Mouse (Mus musculus) spleen, embryonic (tissue): ENCODE measurements around the gene Nfkbil1.

Source experiments
- CTCF ChIA-PET: fragments of 350-600 bp; sonication (Branson Sonifier 250); formaldehyde crosslinking; loops from one replicate; lab custom pipeline; 2022; lab: Charles Lee

Gene Nfkbil1

DNA sequence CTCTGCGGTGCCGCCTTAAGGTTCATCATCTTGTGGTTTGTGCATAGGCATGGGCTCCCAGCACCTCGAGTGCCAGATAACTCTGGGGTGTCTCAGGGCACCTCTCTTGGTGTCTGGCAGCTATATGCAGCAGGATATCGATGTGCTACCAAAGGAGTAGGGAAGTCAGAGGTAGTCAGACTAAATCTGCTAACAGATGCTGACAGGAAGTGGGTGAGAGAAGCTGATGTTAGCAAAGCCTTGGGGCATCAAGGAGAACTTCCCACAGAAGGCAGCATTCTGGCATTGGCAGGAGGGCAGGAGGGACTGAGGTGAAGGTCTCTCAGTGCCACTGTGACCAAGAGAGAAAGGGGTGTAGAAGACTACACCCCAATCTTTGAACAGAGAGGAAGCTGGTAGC is 45.5 kb downstream of the Nfkbil1 start:
- CTCF ChIA-PET, result interaction anchor here (1.5 to 1.6 kb wide), 3 partner anchors 18 to 43 kb away, joined by 4 to 5 read pairs (median 5); no protein-coding TSS in a partner anchor

DNA sequence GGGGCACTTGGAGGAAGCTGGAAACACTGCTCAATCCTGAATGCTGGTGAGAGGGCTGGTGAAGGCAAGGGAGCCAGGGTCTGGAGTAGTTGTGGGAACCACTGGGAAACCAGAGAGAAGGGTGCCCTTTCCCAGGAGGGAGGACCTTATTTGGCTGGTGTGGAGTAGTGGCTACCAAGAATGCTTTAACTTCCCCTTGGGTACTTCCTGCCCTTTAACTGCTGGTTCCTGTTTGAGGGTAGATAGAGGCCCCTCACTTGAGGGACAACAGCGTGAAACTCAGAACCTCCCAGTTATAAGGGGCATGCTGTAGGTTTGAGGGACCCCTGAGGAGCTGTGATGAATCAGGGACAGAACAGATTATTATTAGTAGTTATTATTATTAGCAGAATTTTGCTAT is 46.4 kb downstream of the Nfkbil1 start:
- CTCF ChIA-PET, result interaction anchor here (0.6 to 1.6 kb wide), 3 partner anchors 14 to 43 kb away, joined by 3 to 5 read pairs (median 4); no protein-coding TSS in a partner anchor

DNA sequence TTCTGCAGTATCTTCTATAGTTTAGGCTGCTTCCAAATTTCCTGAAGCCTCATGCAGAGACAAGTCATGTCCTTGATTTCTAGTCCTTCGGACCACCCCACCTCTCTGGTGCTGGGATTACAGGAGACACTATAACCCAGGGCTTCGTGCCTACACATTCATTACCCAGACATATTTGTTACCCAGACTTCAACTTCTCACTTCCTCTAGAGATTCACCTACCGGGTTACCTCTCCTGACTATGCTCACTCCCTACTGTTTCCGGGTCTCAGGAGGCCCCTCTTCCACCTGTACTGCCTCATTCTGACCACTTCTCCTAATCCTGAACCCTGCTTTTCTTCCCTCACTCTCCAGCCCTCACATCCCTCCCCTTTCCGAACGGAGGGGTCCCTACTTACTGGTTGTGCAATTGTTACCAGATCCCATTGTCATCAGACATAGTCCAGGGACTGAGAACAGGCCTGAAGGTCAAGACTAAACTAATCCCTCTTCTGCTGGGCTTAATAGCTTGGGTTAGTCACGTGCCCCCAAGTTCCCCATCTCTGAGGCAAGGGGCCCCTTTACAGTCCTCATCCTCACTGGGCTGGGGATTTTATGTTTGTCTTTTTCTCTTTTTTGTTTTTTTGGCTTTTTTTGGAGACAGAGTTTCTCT is 47.5 kb downstream of the Nfkbil1 start, which contains the start of gene Lst1:
Lst1 (minus strand) TSS at position 481 of the 652 bp plus-strand sequence.
- CTCF ChIA-PET, result interaction anchor here (0.7 to 1.0 kb wide), 2 partner anchors 18 to 43 kb away, joined by 3 to 4 read pairs; no protein-coding TSS in a partner anchor

DNA sequence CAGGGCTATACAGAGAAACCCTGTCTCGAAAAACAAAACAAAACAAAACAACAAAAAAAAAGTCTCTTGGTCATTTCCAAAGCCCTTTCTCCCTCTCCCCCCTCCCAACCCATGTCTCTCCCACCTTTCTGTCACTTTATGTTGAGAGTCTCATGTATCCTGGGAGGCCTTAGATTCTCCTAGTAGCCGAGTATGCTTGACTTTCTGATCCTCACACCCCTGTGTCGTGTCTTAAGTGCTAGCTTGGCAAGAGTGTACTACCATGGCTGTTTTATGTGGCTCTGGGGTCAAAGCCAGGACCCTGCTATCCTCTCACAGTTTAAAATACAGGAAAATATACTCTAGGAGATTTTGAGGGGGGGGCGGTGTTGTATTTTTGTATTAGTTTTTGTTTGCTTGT is 48.2 kb downstream of the Nfkbil1 start:
- CTCF ChIA-PET, result interaction anchor here (0.7 to 1.0 kb wide), 3 partner anchors 9 to 44 kb away, joined by 3 to 5 read pairs (median 4); no protein-coding TSS in a partner anchor

DNA sequence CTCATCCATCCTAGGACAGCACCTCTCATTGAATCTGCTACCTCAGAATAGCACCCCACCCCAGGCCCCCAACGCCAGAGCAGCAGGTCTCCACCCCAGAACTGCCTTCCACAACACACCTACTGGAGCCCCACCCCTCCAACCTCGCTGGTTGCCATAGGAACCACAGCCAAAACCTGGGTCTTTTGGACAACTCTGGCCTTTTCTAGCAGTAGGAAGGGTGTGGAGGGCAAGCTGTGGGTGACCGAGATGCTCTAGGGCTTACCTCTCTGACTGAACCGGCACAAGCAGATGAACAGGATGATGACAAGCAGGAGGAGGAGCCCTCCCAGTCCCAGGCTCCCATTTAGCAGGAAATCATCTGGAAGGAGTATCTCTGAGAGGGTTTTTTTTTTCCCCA is 48.9 kb downstream of the Nfkbil1 start:
- CTCF ChIA-PET, result interaction anchor here (0.9 kb wide), 1 partner anchor 8 kb away, joined by 5 read pairs; no protein-coding TSS in a partner anchor

DNA sequence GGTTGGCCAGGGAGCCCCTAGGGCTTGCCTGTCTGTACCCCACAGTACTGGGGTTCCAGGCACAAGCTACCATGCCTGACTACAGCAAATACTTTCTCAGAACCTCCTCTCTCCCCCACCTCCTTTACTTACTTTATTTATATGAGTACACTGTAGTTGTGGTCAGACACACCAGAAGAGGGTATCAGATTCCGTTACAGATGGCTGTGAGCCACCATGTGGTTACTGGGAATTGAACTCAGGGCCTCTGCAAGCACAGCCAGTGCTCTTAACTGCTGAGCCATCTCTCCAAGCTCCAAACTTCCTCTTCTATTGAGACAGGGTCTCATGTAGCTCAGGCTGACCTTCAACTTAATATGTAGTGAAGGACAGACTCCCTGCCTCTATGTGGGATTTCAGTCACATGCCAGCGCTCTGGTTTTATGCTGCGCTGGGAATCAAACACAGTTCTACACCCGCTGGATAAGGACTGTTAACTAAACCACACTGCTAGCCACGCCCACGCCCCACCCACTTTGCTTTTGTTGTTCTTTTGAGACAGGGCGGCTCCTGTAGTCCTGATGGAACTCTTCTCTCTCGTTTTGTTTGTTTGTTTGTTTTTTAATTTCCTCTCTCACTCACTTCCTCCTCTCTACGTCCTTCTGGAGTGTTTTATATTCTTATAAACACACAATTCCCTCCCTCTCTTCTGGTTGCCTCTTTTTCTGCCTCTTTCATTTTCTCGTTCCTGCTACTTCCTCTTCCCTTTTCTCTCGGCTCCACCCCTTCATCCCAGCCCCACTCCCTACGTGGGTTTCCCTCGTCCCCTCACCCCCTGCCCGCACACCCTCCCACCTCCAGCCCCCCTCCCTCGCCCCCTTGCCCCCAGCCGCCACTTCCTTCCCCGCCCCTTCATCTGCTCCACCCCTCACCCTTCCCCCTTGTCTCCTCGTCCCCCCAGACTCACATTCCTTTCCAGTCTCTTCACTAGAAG is 49.7 kb downstream of the Nfkbil1 start:
- CTCF ChIA-PET, result interaction anchor here (0.5 to 0.7 kb wide), 3 partner anchors 12 to 845 kb away, joined by 3 to 26 read pairs (median 4); partner anchors contain the start of gene Nfkbil1

DNA sequence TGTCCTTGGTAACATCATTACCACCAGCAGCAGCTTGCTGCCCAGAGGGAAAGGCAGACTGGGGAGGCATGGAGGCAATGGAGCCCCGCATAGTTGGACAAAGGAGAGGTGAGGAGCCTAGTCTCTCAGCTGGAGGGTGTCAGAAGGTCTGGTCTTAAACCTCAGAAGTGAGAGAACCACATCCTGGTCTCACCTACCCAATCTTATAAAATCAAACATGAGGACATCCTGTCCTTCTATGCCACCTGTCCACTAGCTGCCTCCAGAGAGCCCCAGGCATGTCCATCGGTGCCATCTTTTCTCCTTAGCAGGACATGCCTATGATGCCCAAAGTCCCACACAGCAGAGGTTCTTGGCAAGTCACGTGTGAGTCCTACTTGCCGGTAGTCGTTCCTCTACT is 55.5 kb downstream of the Nfkbil1 start:
- CTCF ChIA-PET, result interaction anchor here (1.2 kb wide), 1 partner anchor 17 kb away, joined by 3 read pairs; no protein-coding TSS in a partner anchor

DNA sequence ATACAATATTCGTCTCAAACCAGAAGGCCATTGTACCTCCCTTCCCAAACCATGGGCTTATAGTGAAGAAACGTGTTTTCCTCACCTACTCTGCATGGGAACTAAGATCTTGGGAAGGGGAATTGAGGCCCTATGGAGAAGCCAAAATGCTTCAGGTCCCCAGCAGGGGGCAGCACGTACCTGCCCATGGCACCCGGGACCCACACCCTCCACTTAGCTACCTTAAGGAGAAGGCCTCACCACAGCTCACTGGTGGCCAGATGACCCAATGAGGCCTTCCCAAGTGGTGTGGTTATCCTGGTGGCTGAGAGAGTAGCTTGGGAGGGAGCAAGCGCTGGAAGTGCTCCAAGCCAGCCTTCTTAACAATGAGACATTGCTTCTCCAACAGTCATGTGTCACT is 57.1 kb downstream of the Nfkbil1 start:
- CTCF ChIA-PET, result interaction anchor here (0.5 to 1.5 kb wide), 6 partner anchors 8 to 54 kb away, joined by 3 to 5 read pairs (median 3); partner anchors contain the start of genes Atp6v1g2 and Ltb

DNA sequence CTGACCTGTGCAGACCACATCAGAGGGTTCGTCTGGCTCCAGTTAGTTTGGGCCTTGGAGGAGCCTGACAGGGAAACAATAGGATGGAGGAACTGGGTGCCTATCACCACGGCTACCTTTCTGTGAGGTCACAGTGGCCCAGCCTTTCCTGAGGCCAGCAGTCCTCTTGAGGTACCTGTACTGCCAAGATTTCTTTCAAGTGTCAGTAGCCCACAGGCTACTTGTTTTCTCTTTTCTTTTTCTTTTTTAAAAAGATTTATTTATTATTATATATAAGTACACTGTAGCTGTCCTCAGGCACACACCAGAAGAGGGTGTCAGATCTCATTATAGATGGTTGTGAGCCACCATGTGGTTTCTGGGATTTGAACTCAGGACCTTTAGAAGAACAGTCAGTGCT is 59.6 kb downstream of the Nfkbil1 start, which contains the start of gene Aif1:
Aif1 (minus strand) TSS at position 101 of the 400 bp plus-strand sequence.
- CTCF ChIA-PET, result interaction anchor here (0.6 kb wide), 1 partner anchor 89 kb away, joined by 12 read pairs; no protein-coding TSS in a partner anchor

DNA sequence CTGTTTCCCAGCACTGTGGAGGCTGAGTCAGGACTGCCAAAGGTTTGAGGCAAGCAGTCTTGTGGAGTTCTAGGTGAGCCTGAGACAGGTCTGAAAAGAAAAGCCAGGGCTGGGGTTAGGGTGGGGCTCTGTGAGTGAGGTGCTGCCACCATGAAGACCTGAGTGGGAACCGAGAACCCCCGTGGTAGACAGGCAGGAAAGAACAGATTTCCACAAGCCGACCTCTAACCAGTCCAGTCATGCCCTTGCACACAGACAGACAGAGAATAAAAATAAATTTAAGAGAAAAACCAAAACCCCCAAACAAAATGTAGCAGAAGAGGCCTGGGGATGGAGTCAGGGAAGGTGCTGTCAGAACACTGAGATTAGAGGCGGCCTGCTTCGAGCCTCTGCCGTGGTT is 60.2 kb downstream of the Nfkbil1 start:
- CTCF ChIA-PET, result no interaction called here

DNA sequence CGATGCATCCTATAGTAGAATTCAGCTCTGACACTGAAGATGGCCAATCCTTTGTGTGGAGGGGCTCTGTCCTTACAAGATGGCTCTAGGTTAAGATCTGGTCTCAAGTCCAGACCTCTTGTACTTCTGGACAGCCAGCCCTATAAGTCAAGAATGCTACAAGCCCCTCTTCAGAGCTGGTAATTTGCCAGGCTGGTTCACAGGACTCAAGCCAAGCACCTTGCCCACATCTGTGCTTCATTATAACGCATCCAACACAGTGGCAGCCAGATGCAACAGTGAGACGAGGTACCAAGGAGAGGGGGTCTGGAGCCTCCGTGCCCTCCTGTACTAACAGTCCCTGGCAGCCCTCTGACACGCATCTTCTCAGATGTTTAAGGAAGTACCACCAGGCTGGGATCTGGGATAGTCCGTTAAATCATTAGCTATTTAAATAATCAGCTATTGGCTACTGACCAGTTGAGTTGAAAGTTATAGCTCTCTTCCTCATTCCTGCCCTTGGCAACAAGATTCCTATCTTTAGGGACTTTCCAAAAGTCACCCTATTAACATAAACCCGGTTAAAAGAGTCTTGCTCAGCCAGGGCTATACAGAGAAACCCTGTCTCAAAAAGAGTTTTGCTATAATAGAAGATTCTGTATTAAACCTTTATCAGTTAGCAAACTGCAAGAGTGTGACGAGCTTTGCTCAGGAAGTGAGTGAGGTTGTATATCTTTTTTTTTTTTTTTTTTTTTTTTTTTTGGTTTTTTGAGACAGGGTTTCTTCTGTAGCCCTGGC is 61.2 kb downstream of the Nfkbil1 start:
- CTCF ChIA-PET, result interaction anchor here (0.6 to 1.8 kb wide), 3 partner anchors 56 to 802 kb away, joined by 3 to 7 read pairs (median 4); no protein-coding TSS in a partner anchor

DNA sequence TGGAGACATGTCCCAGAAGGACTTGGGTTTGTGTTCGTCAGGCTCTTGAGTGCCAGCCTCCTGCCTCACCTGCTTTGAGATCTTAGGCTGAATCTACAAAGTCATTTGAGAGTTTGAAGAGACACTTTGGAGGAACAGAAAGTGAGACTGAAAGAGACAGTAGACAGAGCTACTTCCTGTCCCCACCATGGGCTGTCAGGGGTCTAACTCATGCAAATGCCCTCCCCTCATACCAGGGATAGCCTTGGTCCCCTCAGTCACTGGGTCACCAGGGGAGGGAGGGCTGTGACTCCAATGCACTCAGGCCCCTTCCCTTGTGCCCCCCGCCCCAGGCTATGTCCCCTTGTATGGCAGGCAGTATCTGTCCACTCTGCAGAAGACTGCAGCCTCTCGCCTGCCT is 62.3 kb downstream of the Nfkbil1 start:
- CTCF ChIA-PET, result interaction anchor here (1.8 kb wide), 1 partner anchor 59 kb away, joined by 4 read pairs; no protein-coding TSS in a partner anchor

DNA sequence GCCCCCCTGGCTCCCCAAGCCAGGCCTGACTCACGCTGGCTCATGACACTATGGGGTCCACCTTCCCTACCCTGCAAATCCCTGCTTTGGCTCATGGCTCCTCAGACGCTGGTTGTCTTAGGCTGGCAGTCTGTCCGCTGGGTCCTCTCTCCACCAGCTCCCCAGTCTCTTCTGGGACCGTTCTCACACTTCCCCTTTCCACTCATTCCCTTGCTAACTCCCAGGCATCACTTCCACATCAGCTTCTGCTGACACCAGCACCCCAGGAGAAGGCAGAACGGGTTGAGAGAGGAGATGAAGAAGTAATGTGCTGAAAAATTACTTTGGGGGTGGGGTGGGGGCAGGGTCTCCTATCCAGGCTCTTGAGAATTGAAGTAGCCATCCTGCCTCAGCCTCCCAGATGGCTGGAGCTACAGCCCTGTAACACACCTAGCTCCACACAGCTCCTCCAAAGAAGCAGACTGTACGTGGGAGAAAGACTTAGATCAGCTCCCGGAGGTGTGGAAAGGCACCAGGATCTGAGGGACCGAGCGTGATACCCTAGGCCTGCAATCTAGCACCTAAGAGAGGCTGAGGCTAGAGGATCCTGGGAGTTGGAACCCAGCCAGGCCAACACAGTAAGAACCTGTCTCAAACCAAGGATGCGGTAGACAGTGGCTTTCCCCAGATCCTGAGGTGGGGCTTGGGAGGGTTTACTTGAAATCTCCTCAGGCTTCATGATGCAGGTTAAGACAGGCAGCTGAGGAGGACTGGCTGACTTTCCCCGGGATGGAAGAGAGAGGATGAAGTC is 63.0 kb downstream of the Nfkbil1 start:
- CTCF ChIA-PET, result interaction anchor here (0.6 to 1.1 kb wide), 7 partner anchors 23 to 87 kb away, joined by 3 to 21 read pairs (median 3); no protein-coding TSS in a partner anchor
